ENCODE assay signal across 8 mouse cellular contexts in genomic region chr3:121171243-121171871, GRCm38 (mm10). TPM values are rescaled to one million over a fixed set of nuclear protein-coding genes. Genes with fewer than 3 reads are reported as not detected.
A peak's percentile ranks its signal among the peaks of the same experiment; 100 is the strongest.
DNase-seq lines count a peak whose midpoint lies in the region; ATAC-seq and TF ChIP-seq lines count a peak whose summit lies in the region.

Gene Rwdd3 (minus strand): TSS chr3:121171695.

- no peak within 1 kb of the TSS for H3K27ac ChIP-seq in forebrain, embryonic 13.5 days
- peak within 1 kb of the TSS; percentile 74 for H3K27ac ChIP-seq in neural tube, embryonic 15.5 days (replicated peaks)

- intact Hi-C loops in heart, postnatal 14 days (cut with DNase I): loop anchor here (1.0 to 10.0 kb wide), 4 partner anchors 121 to 327 kb away; partner anchors contain the start of gene Cnn3

- peaks cover 8% of the 10 kb centered on the region for H3K9me3 ChIP-seq in E14TG2a.4 (ENCODE audit: low read length)
- no peaks in the 10 kb centered on the region for H3K9me3 ChIP-seq in forebrain, embryonic 13.5 days (replicated peaks)
- no peaks in the 10 kb centered on the region for H3K9me3 ChIP-seq in neural tube, embryonic 15.5 days (replicated peaks)

- no peaks in the 10 kb centered on the region; the same call in 1 of the 2 replicates for H3K27me3 ChIP-seq in E14TG2a.4 (ENCODE audit: insufficient read depth, low read length)
- H3K27me3 ChIP-seq in forebrain, embryonic 13.5 days: no peaks in the 10 kb centered on the region
- no peaks in the 10 kb centered on the region for H3K27me3 ChIP-seq in neural tube, embryonic 15.5 days (replicated peaks)

- H3K4me2 ChIP-seq in forebrain, embryonic 13.5 days: peak within 1 kb of the TSS; percentile 77
- H3K4me2 ChIP-seq in neural tube, embryonic 15.5 days: peak within 1 kb of the TSS; percentile 89

- ATAC-seq in forebrain, embryonic 13.5 days: peak; percentile 93
- ATAC-seq in neural tube, embryonic 15.5 days (ENCODE audit: low FRiP score): peak; percentile 94

- H3K9ac ChIP-seq in forebrain, embryonic 13.5 days: peak within 1 kb of the TSS; percentile 75
- peak within 1 kb of the TSS; percentile 63 for H3K9ac ChIP-seq in neural tube, embryonic 15.5 days (replicated peaks)

- DNase-seq in c-Kit-positive CD71-positive TER-119-positive erythroid progenitor cells, embryonic 14.5 days (ENCODE audit: low spot score): peak; percentile 91
- peak; percentile 89 to 92 for DNase-seq in heart, postnatal 14 days
- peak; percentile 92 for DNase-seq in layer of hippocampus, adult 11-12 months (ENCODE audit: low spot score)
- peak; percentile 88 to 89 for DNase-seq in lung, adult 18-20 months
- peak; percentile 89 for DNase-seq in testis, postnatal 14 days (ENCODE audit: low spot score)

- TF ChIP-seq CTCF in E14TG2a.4 (conservative IDR thresholded peaks at IDR 0.05; ENCODE audit: low read length): 0 out of 2 replicates have a peak, but pooled peaks have one; percentile 10

- peaks cover 11% of the 10 kb centered on the region for H3K4me1 ChIP-seq in E14TG2a.4 (replicated peaks; ENCODE audit: low read depth, low read length)
- H3K4me1 ChIP-seq in forebrain, embryonic 13.5 days: 0 out of 2 replicates have a peak, but pooled peaks cover 8% of the 10 kb centered on the region
- H3K4me1 ChIP-seq in neural tube, embryonic 15.5 days: peaks cover 10% of the 10 kb centered on the region

- under 1% methylated on average over 39 of the region's 40 CpGs for WGBS in forebrain, embryonic 13.5 days
- under 1% methylated on average over 38 of the region's 40 CpGs for WGBS in neural tube, embryonic 15.5 days

- H3K4me3 ChIP-seq in E14TG2a.4 (replicated peaks; ENCODE audit: low read length): peak within 1 kb of the TSS; percentile 87
- H3K4me3 ChIP-seq in forebrain, embryonic 13.5 days: peak within 1 kb of the TSS; percentile 63
- peak within 1 kb of the TSS; percentile 68 for H3K4me3 ChIP-seq in neural tube, embryonic 15.5 days (replicated peaks)

- no peaks in the 10 kb centered on the region for H3K36me3 ChIP-seq in E14TG2a.4 (ENCODE audit: insufficient read depth, low read length)
- no peaks in the 10 kb centered on the region for H3K36me3 ChIP-seq in forebrain, embryonic 13.5 days (ENCODE audit: poor library complexity, severe bottlenecking)
- H3K36me3 ChIP-seq in neural tube, embryonic 15.5 days: no peaks in the 10 kb centered on the region

RNA-seq across cellular contexts. Expression of gene Rwdd3, which starts in this region (rescaled TPM):
- polyA plus RNA-seq in forebrain, embryonic 13.5 days (2015; fragmentation: Nextera tagmentation; extraction: Ambion mirVana): 22.8 and 22.9 TPM in 2 replicates
- total RNA-seq in heart, postnatal 14 days (2021): 1 to 10 TPM; 1.3 to 1.9 TPM
- 5.4 and 6.0 TPM in 2 replicates for polyA plus RNA-seq in neural tube, embryonic 15.5 days (2015; fragmentation: Nextera tagmentation; extraction: Ambion mirVana)
